Mouse (Mus musculus) olfactory bulb, adult 2 months (tissue): ENCODE measurements around the gene Leng9.

Experiments
- CTCF ChIP-seq: fragments of 200-500 bp; IDR thresholded peaks from 2 replicates; pipeline ENCODE4 v1.5.1; 2012; ENCODE audit warnings: low read depth, mild to moderate bottlenecking, low read length, moderate library complexity; ENCODE audit not compliant: insufficient read depth
- POLR2A ChIP-seq: fragments of 200-500 bp; IDR thresholded peaks from 2 replicates; pipeline ENCODE4 v1.6.1; 2012; ENCODE audit warnings: mild to moderate bottlenecking, low read depth, low read length, moderate library complexity; ENCODE audit not compliant: insufficient read depth

DNA sequence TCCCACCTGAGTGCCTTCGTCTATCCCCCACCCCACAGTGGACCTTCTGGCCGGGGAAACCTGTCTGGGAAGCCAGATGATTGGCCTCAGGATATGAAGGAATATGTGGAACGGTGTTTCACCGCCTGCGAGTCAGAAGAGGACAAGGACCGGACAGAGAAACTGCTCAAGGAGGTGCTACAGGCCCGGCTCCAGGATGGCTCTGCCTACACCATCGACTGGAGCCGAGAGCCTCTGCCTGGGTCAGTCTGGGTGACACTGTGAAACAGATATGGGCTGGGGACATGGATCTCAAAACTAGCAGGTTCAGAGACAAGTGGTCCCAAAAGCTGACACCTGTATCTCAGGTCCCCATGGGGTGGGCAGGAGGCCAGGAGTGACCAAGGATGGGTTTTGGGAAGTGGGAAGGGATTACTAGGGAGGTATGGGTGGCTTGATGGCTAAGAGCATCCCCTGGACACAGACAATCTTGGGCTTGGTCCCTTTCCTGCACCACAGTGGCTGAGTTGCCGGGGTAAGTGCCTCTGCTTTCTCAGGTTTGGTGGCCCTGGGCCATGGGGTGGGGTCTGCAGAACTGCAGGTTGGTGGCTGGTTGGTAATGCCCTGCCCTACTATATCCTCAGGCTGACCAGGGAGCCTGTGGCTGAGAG is 7.3 kb downstream of the Leng9 start:
- TF ChIP-seq CTCF (no peak), POLR2A (no peak)
